Mouse (Mus musculus) mesoderm, embryonic 11.5 days (tissue): ENCODE measurements around the gene Atp5d.
"Not testable (repeated sequence)": the region's sequence is repeated elsewhere in the genome, so short reads cannot be mapped to it uniquely, and the experiment has no call there.

Experiments
- DNase-seq: peaks from one replicate; pipeline ENCODE4 v3.0.0-alpha.2; 2012; ENCODE audit warnings: low read depth, low spot score

Atp5d gene

DNA sequence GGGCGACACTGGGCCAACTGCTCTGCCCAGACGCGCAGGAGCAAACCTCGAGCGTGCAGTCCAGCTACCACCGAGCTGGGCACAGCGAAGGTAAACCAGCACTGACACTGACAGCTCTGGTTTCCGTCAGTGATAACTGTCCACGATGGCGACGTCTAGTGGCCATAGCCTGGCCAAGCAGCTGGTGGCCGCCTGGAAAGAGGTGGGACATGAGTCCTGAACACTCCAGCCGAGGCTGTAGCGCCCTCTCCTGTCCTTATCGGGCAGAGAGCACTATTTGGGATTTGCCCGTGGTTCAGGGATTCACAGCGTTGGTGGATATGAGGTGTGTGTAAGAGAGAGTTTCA is 26.5 kb downstream of the Atp5d start:
- DNase-seq = peak; percentile 96

- DNase-seq = peak; percentile 69
These were observed 27.1 kb downstream of the Atp5d start, which contains the start of gene Cirbp for GRCm38 (mm10) chr10:80165392-80166128. Gene Cirbp (plus strand): TSS chr10:80165985.

DNA sequence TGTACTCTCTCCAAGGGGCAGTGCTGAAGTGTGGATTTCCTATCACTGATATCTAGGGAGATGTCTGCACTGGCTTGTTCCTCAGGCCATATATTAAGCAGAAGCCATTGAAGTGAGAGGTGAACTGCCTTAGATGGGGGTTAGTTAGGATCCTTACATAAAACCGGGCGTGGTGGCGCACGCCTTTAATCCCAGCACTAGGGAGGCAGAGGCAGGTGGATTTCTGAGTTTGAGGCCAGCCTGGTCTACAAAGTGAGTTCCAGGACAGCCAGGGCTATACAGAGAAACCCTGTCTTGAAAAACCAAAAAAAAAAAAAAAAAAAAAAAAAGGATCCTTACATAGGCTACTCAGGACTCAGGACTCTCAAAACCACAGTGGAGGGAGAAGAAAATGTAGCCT is 27.7 kb downstream of the Atp5d start:
- DNase-seq = not testable (repeated sequence)

- DNase-seq = peak; percentile 99
These were observed 29.1 kb downstream of the Atp5d start for GRCm38 (mm10) chr10:80167460-80168037.

- peak; percentile 96 for DNase-seq
These were observed 29.7 kb downstream of the Atp5d start for GRCm38 (mm10) chr10:80168038-80168661.

DNA sequence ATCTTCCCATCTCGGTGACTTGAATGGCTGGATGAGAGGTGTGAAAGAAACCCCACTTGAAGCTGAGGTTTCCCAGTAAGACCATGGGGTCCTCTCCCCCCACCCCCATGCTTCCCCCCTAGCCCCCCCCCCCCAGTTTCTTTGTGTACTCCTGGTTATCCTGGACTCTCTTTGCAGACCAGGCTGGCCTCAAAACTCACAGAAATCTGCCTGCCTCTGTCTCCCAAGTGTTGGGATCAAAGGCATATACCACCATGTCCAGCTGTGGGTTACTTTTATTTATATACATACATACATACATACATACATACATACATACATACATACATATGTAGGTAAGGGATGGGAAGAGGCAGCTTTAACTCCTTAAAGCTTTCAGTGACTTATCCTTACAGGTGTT is 30.6 kb downstream of the Atp5d start:
- no peak for DNase-seq

GRCm38 (mm10) chr10:80169651-80170050 is 31.2 kb downstream of the Atp5d start:
- DNase-seq = no peak

GRCm38 (mm10) chr10:80170052-80170451 is 31.6 kb downstream of the Atp5d start:
- no peak for DNase-seq

GRCm38 (mm10) chr10:80170601-80171021 is 32.2 kb downstream of the Atp5d start:
- no peak for DNase-seq

DNA sequence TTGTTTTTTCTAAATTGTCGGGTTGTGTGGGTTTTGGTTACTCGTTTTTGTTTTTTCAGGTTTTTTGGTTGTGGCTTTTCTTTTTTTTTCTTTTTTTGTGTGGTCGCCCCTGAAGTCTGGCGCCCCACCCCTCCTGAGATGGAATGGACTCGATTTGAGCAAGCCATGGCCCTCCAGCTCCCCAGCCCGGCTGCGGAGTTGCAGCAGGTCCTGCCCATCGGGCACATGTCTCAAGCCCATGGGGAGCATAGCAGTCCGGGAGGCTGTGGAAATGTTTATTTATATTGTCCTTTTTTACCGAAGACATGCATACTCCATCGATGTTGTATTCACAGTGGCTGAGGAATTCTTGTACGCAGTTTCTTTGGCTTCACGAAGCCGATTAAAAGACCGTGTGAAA is 32.8 kb downstream of the Atp5d start:
- no peak for DNase-seq

DNA sequence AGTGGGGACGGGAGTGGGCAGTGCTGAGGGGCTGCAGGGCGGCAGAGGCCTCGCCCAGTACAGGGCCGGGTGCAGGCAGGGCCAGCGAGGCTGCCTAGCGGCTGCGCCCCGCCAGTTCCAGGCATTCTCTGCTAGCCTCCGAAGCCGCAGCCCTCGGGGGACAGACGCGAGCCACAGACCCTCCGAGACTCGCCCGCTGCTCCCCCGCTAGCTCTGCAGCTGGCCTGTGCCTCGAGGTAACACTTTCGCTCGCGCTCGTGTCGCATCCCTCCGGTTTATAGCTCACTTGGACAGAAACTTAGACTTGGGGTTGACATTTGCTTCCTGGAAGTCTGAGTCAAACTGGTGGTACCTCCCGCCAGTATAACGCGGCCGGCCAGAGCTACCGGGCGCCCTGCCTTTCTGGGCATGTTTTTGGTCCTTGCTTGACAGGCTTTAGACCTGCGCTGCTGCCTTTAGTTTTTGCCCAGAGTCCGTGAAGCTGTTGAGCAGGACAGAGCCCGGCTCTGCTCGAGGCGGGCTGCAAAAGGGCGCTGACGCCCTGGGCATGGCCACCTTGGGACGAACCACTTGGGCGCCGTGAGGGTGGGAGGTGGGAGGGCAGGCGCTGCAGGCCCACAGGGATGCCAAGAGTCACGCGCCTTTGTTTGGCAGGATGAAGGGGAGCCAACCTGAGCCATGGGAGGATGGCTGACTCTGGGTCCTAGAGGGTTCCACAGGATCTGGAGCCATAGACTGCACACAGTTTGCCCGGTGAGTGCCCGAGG is 33.5 kb downstream of the Atp5d start:
- DNase-seq = no peak

- peak; percentile 91 for DNase-seq
These were observed 34.3 kb downstream of the Atp5d start, which contains the start of gene 1600002K03Rik for GRCm38 (mm10) chr10:80172527-80173292. Gene 1600002K03Rik (plus strand): TSS chr10:80172944.

DNA sequence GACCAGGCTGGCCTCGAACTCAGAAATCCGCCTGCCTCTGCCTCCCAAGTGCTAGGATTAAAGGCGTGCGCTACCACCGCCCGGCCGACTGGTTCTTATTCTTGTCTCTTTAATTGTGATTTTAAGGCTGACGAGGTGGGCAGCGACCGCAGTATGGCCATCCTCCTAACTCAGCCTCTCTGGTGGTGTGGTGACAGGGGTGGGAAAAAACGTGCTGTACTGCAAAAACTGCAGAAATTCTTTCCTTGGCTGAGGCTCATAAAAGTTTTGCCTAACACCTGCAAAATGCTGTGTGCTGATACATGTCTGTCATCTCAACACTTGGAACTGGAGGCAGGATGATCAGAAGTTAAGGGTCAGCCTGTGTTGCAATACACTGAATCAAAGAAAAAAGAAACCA is 34.9 kb downstream of the Atp5d start:
- no peak for DNase-seq

GRCm38 (mm10) chr10:80173955-80174640 is 35.7 kb downstream of the Atp5d start:
- no peak for DNase-seq

GRCm38 (mm10) chr10:80174705-80175104 is 36.3 kb downstream of the Atp5d start:
- DNase-seq = peak; percentile 67

GRCm38 (mm10) chr10:80175536-80176269 is 37.3 kb downstream of the Atp5d start:
- peak; percentile 74 for DNase-seq

GRCm38 (mm10) chr10:80176270-80176834 is 37.9 kb downstream of the Atp5d start:
- DNase-seq = no peak

GRCm38 (mm10) chr10:80177441-80178279 is 39.2 kb downstream of the Atp5d start:
- no peak for DNase-seq
